Mouse (Mus musculus): ENCODE measurements around the gene Rdh16f1. TPM values are rescaled to one million over a fixed set of nuclear protein-coding genes. Genes with fewer than 3 reads are reported as not detected.

Rdh16f1 gene
- not detected in 2 replicates for total RNA-seq (2015)
- not detected in 2 replicates for total RNA-seq (2017)

GRCm38 (mm10) chr10:127759181-127760110 is at the start of gene Rdh16f1, which contains the start of gene Rdh1:
Rdh16f1 (plus strand) TSS chr10:127759787.
Rdh1 (plus strand) TSS chr10:127759721.
- no peak for ATAC-seq (replicated peaks; ENCODE audit: poor library complexity)

DNA sequence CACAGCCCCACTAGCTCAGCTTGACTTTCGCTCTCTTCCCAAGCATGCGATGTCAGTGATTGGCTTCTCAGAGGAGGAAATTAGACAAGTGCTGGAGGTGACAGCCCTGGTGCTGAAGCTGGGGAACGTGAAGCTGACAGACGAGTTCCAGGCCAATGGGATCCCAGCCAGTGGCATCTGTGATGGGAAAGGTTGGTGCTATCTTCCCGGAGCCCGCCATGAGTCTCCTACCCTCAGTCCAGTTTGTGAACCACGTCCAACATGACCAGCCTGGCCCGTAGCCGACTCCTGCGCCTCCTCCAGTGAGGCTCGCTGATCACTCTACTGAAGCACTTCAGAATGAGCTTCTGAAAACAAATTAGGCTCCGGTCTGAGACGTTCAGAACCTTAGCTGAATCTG is 49.3 kb upstream of the Rdh16f1 start:
- ATAC-seq (replicated peaks; ENCODE audit: poor library complexity): no peak

- no peak for ATAC-seq (replicated peaks; ENCODE audit: poor library complexity)
Measured at GRCm38 (mm10) chr10:127712736-127713135, 46.9 kb upstream of the Rdh16f1 start.

DNA sequence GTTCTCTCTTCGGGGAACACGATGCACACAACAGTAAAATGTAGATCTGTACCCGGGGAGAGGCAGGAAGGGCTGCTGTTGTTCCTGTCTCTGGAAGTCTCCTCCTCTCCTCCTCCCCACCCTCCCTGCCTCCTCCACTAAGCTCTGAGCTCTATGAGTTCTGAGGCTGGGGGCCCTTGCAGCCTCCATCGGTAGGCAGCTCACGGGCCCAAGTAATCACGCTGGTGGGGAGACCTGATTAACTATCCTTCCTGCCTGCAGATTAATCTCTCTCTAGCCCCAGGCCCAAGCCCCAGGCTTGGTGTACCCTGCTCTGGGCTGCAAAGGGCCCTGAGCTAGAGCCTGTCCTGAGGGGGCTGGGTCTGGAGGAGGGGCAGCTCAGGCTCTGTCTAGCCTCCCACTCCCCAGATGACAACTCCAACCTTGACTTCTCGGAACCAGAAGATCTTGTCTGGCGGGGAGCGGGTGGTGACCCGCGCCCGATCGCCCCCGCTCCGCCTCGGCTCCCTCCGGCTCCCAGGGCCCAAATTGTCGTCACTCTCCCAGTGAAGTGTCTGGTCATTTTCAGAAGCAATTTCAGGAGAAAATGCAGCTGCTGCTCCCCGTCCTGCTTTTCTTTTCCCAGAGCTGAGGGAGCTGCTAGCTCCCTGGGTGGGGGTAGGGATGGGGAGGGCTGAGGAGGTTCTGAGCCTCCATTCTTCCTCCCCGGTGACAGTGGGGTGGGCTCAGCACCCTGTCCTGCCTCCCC is 37.7 kb upstream of the Rdh16f1 start:
- no peak for ATAC-seq (replicated peaks; ENCODE audit: poor library complexity)

GRCm38 (mm10) chr10:127724178-127724577 is 35.4 kb upstream of the Rdh16f1 start, which contains the start of gene Tac2:
Tac2 (plus strand) TSS chr10:127724478.
- no peak for ATAC-seq (replicated peaks; ENCODE audit: poor library complexity)

- ATAC-seq (replicated peaks; ENCODE audit: poor library complexity): peak; percentile 20
Measured at GRCm38 (mm10) chr10:127725136-127725535, 34.5 kb upstream of the Rdh16f1 start.

GRCm38 (mm10) chr10:127728437-127728836 is 31.1 kb upstream of the Rdh16f1 start:
- no peak for ATAC-seq (replicated peaks; ENCODE audit: poor library complexity)

GRCm38 (mm10) chr10:127730285-127730932 is 29.2 kb upstream of the Rdh16f1 start:
- ATAC-seq (replicated peaks; ENCODE audit: poor library complexity): peak; percentile 61

DNA sequence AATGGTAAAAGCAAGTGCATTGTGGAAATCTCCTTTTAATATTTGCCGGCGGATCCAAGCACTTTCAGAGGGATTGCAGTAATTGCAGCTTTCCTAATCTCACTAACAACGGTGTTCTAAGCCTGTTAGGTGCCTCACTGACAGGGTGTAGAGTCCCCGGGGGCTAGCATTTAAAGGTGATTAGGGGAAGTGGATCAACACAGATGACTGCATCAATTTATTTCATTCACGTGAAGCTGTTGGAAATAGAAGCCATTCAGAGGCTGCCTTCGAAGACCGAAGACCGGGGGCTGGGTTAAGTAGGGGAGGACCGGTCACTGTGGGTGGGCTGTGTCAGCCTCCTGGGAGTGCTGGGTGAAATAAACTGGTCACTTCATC is 28.7 kb upstream of the Rdh16f1 start:
- peak; percentile 9; the same call in 1 of the 2 replicates for ATAC-seq (replicated peaks; ENCODE audit: poor library complexity)

- peak; percentile 27 for ATAC-seq (replicated peaks; ENCODE audit: poor library complexity)
Measured at GRCm38 (mm10) chr10:127731397-127731796, 28.2 kb upstream of the Rdh16f1 start.

DNA sequence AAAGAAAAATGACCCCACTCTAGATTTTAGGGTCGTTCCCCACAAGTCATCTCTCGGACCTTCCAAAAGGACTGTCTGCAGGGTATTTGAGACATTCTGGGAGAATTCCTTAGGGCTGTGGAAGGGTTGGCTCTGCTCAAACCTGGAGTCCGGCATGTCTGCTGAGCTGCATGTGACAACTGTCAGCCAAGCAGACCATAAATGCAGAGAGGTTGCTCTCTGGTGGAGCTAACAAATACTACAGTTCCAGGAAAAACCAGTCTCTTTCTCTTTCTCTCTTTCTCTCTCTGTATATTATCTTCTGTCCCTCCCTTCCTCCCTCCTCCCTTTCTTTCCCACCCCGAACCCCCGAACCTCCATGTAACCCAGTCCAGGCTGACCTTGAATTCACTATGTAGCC is 25.2 kb upstream of the Rdh16f1 start:
- peak; percentile 31 for ATAC-seq (replicated peaks; ENCODE audit: poor library complexity)

GRCm38 (mm10) chr10:127736266-127736665 is 23.3 kb upstream of the Rdh16f1 start:
- ATAC-seq (replicated peaks; ENCODE audit: poor library complexity): no peak

DNA sequence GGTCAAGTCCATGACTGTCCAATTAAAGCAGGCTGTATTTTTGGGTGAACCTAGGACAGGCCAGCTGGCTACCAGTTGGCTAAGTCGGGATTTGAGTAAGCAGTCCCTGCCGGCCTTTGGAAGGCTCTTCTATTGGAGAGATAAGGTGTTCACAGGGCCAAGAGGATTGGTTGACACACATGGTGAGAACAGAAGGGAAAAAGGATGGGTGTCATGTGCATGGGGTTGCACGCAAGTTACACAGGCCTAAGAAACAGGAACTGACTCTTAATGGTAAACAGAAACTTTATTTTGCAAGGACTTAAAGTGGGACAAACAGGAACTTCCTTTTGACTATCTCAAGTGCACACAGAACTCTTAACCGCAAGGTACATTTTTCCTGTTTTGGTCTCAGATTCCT is 22.7 kb upstream of the Rdh16f1 start:
- peak; percentile 43 for ATAC-seq (replicated peaks; ENCODE audit: poor library complexity)

GRCm38 (mm10) chr10:127737552-127737951 is 22.0 kb upstream of the Rdh16f1 start:
- no peak for ATAC-seq (replicated peaks; ENCODE audit: poor library complexity)

DNA sequence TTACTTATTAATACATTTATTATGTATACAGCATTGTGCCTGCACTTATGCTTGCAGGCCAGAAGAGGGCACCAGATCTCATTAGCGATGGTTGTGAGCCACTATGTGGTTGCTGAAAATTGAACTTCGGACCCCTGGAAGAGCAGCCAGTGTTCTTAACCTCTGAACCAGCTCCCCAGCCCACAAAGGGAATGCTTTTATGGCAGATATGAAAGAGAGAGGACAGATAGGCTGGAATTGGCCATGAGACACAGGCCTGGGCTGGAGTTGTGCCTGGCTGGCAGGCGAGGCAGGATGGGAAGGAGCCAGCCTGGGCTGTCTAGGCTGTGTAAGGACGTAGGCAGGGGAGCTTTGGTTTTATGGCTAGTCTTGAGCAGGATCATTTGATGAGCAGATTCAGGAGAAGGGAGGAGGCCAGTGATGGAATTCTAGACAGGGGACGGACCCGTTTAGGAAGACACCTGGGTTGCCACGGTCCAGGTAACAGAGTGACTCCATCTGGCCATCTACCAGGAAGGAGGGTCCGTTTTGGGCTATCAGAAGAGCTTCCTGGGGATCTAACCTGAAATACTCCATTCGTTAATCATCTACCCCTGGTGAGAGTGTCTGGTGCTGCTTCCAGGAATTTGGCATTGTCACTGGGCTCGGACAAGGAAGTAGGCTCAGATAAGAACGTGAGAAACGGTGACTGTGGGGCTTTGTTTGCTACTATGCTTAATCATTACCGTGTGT is 21.3 kb upstream of the Rdh16f1 start:
- ATAC-seq (replicated peaks; ENCODE audit: poor library complexity): no peak

DNA sequence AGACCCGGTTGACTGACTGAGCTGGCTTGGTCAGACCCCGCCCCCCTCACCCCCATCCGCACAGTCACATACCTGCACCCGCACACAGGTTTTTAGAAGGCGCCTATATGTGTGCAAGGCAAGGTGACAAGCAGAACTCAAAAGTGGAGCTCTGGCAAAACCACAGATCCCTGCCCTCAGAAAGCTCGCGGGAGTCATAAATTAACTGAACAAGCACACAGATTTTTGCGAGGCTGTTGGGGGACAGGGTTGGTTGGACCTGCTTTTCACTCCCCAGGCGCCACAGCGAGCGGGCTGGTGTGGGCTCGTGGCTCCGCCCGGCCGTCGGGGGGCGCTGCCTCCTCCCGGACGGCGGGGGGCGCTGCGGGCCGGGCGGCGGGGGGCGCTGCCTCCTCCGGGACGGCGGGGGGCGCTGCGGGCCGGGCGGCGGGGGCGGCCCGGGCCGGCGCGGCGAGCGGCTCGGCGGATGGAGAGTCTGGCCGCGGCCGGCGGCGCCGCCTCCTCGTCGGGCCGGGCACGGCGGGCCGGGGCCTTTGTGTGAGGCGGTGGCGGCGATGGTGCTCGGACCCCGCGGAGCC is 20.4 kb upstream of the Rdh16f1 start, which contains the start of gene Zbtb39:
TSS of gene Zbtb39 (plus strand) at position 456 of the 578 bp plus-strand sequence.
- ATAC-seq (replicated peaks; ENCODE audit: poor library complexity): peak; percentile 60

DNA sequence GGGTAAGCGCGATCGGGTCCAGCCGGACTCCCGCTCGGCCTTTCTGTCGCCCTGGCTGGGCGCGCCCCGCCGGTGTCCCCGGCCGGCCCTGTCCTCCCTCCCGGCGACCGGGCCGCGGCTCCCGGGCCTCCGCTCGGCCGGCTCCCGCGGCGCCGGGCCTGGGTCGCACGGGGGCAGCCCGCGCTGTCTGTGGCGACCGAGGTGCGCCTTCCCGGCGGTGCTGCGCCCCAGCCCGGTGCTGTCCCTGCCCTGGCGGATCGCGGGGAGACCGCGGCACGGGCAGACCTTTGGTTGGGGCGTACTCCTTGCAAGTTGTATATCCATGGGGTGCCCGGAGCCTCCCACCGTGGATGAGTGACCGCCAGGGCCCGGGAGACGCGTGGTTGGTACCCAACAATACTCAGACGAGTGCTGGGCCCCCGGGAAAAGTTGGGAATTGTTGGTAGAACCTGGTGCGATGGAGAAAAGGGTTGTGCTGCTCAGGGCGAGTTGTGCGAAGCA is 19.9 kb upstream of the Rdh16f1 start:
- peak; percentile 11; the same call in 1 of the 2 replicates for ATAC-seq (replicated peaks; ENCODE audit: poor library complexity)

- ATAC-seq (replicated peaks; ENCODE audit: poor library complexity): peak; percentile 62
Measured at GRCm38 (mm10) chr10:127744661-127745060, 14.9 kb upstream of the Rdh16f1 start.

DNA sequence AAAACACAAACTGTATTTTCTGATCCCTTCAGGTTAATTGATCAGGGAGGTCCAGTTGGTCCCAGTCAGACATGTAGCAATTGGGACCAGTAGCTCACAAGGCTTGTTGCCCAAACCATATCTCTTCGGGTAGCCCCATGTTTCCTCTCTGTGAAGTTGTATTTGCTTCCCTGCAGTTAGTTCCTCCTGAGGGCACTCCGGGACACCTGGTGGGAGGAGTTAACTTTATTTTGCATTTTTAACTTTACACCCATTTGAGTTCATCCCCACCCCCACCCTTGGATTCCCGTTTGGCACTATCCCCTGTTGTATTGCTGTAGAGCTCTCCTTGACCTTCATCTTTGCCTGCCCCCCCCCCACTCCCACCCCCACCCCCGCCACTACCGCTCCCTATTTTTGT is 13.7 kb upstream of the Rdh16f1 start:
- 0 out of 2 replicates have a peak, but pooled peaks have one; percentile 21 for ATAC-seq (replicated peaks; ENCODE audit: poor library complexity)

GRCm38 (mm10) chr10:127747254-127747653 is 12.3 kb upstream of the Rdh16f1 start:
- ATAC-seq (replicated peaks; ENCODE audit: poor library complexity): no peak

Measured in megakaryocyte progenitor cell, adult 5-6 weeks (primary cell).